8 mouse cellular contexts compared by ENCODE assay signal in genomic region chr13:21710821-21711525, GRCm38 (mm10). TPM values are rescaled to one million over a fixed set of nuclear protein-coding genes. Genes with fewer than 3 reads are reported as not detected.
DNase-seq lines count a peak whose midpoint lies in the region; ATAC-seq lines count a peak whose summit lies in the region.

No protein-coding gene starts in this region.

- H3K4me2 ChIP-seq in embryonic facial prominence, embryonic 15.5 days (replicated peaks), result peak overlapping the region; percentile 56
- H3K4me2 ChIP-seq in limb, embryonic 15.5 days, result peak overlapping the region; percentile 52
- H3K4me2 ChIP-seq in midbrain, embryonic 16.5 days (ENCODE audit: low read length), result peak overlapping the region; percentile 61

- H3K9ac ChIP-seq in embryonic facial prominence, embryonic 15.5 days, result peak overlapping the region; percentile 26; the same call in 1 of the 2 replicates
- 0 out of 2 replicates have a peak overlapping the region, but pooled peaks have one; percentile 18 for H3K9ac ChIP-seq in limb, embryonic 15.5 days
- peak overlapping the region; percentile 52 for H3K9ac ChIP-seq in midbrain, embryonic 16.5 days (ENCODE audit: low read depth, low read length)

- no peaks in the 10 kb centered on the region for H3K9me3 ChIP-seq in embryonic facial prominence, embryonic 15.5 days (replicated peaks)
- H3K9me3 ChIP-seq in limb, embryonic 15.5 days, result no peaks in the 10 kb centered on the region
- no peaks in the 10 kb centered on the region for H3K9me3 ChIP-seq in midbrain, embryonic 16.5 days (replicated peaks; ENCODE audit: control insufficient read depth, low read length, poor library complexity, severe bottlenecking)

- peak; percentile 89 for DNase-seq in A20 (ENCODE audit: low read depth, low spot score)
- peak; percentile 31 to 45 for DNase-seq in adrenal gland, postnatal 4 days (ENCODE audit: low spot score in 2 of 2)
- DNase-seq in heart, adult 9 months (ENCODE audit: low spot score in 2 of 2), result peak; percentile 56 to 83
- peak; percentile 60 to 80 for DNase-seq in kidney, adult 8-10 months
- DNase-seq in spleen, postnatal 10 days (ENCODE audit: low spot score in 2 of 2), result peak; percentile 81 to 85

- H3K4me3 ChIP-seq in embryonic facial prominence, embryonic 15.5 days (replicated peaks), result peak overlapping the region; percentile 76
- peak overlapping the region; percentile 68 for H3K4me3 ChIP-seq in limb, embryonic 15.5 days
- H3K4me3 ChIP-seq in midbrain, embryonic 16.5 days (ENCODE audit: low read depth, low read length), result peak overlapping the region; percentile 60

- H3K36me3 ChIP-seq in embryonic facial prominence, embryonic 15.5 days, result no peaks in the 10 kb centered on the region
- H3K36me3 ChIP-seq in limb, embryonic 15.5 days, result no peaks in the 10 kb centered on the region
- no peaks in the 10 kb centered on the region for H3K36me3 ChIP-seq in midbrain, embryonic 16.5 days (ENCODE audit: control insufficient read depth, insufficient read depth, low read length)

- peak overlapping the region; percentile 35; the same call in 1 of the 2 replicates for H3K27ac ChIP-seq in embryonic facial prominence, embryonic 15.5 days (replicated peaks)
- peak overlapping the region; percentile 68 for H3K27ac ChIP-seq in limb, embryonic 15.5 days
- H3K27ac ChIP-seq in midbrain, embryonic 16.5 days (ENCODE audit: low read length), result no peak overlapping the region

- H3K4me1 ChIP-seq in embryonic facial prominence, embryonic 15.5 days, result peaks cover 16% of the 10 kb centered on the region
- peaks cover 9% of the 10 kb centered on the region for H3K4me1 ChIP-seq in limb, embryonic 15.5 days
- peaks cover 13% of the 10 kb centered on the region for H3K4me1 ChIP-seq in midbrain, embryonic 16.5 days (ENCODE audit: control insufficient read depth, insufficient read depth, low read length)

- 2% methylated on average over 22 of the region's 22 CpGs for WGBS in embryonic facial prominence, embryonic 15.5 days
- 3% methylated on average over 22 of the region's 22 CpGs for WGBS in limb, embryonic 15.5 days
- 1% methylated on average over 22 of the region's 22 CpGs for WGBS in midbrain, embryonic 16.5 days

- H3K27me3 ChIP-seq in embryonic facial prominence, embryonic 15.5 days, result no peaks in the 10 kb centered on the region
- no peaks in the 10 kb centered on the region for H3K27me3 ChIP-seq in limb, embryonic 15.5 days
- H3K27me3 ChIP-seq in midbrain, embryonic 16.5 days (ENCODE audit: control insufficient read depth, insufficient read depth, low read depth, low read length), result no peaks in the 10 kb centered on the region

- peak; percentile 78 for ATAC-seq in embryonic facial prominence, embryonic 15.5 days (ENCODE audit: insufficient number of reproducible peaks, low FRiP score, low TSS enrichment, low read depth)
- ATAC-seq in limb, embryonic 15.5 days (ENCODE audit: insufficient number of reproducible peaks, low FRiP score, low TSS enrichment, low read depth), result peak; percentile 81
- ATAC-seq in midbrain, embryonic 16.5 days, result peak; percentile 90

RNA-seq across cellular contexts. Expression of gene Hist1h2bl, which starts 5.0 kb away (rescaled TPM):
- 100 to 1,000 TPM; 453 to 539 TPM for total RNA-seq in adrenal gland, postnatal 4 days (2021)
- 0.60 and 2.0 TPM in 2 replicates for polyA plus RNA-seq in embryonic facial prominence, embryonic 15.5 days (2015; fragmentation: Nextera tagmentation; extraction: Ambion mirVana)
- 0.96 and 1.2 TPM in 2 replicates for polyA plus RNA-seq in limb, embryonic 15.5 days (2015; fragmentation: Nextera tagmentation; extraction: Ambion mirVana)
- polyA plus RNA-seq in midbrain, embryonic 16.5 days (2015; fragmentation: Nextera tagmentation; extraction: Ambion mirVana), result not detected in 2 replicates

RNA-seq across cellular contexts. Expression of gene Hist1h2ai, which starts 5.2 kb away (rescaled TPM):
- 100 to 1,000 TPM; 319 to 362 TPM for total RNA-seq in adrenal gland, postnatal 4 days (2021)
- 6.9 and 13.7 TPM in 2 replicates for polyA plus RNA-seq in embryonic facial prominence, embryonic 15.5 days (2015; fragmentation: Nextera tagmentation; extraction: Ambion mirVana)
- polyA plus RNA-seq in limb, embryonic 15.5 days (2015; fragmentation: Nextera tagmentation; extraction: Ambion mirVana), result 17.1 and 23.9 TPM in 2 replicates
- 3.5 and 9.7 TPM in 2 replicates for polyA plus RNA-seq in midbrain, embryonic 16.5 days (2015; fragmentation: Nextera tagmentation; extraction: Ambion mirVana)

RNA-seq across cellular contexts. Expression of gene Hist1h3h, which starts 6.5 kb away (rescaled TPM):
- total RNA-seq in adrenal gland, postnatal 4 days (2021), result 100 to 1,000 TPM; 643 to 717 TPM
- 6.6 and 7.1 TPM in 2 replicates for polyA plus RNA-seq in embryonic facial prominence, embryonic 15.5 days (2015; fragmentation: Nextera tagmentation; extraction: Ambion mirVana)
- 3.5 and 7.6 TPM in 2 replicates for polyA plus RNA-seq in limb, embryonic 15.5 days (2015; fragmentation: Nextera tagmentation; extraction: Ambion mirVana)
- polyA plus RNA-seq in midbrain, embryonic 16.5 days (2015; fragmentation: Nextera tagmentation; extraction: Ambion mirVana), result 3.4 TPM in 1 of 2 replicates, not detected in the other

RNA-seq across cellular contexts. Expression of gene Hist1h2bm, which starts 10.9 kb away (rescaled TPM):
- total RNA-seq in adrenal gland, postnatal 4 days (2021), result 100 to 1,000 TPM; 142 to 169 TPM
- 1.8 and 4.1 TPM in 2 replicates for polyA plus RNA-seq in embryonic facial prominence, embryonic 15.5 days (2015; fragmentation: Nextera tagmentation; extraction: Ambion mirVana)
- 2.5 and 4.5 TPM in 2 replicates for polyA plus RNA-seq in limb, embryonic 15.5 days (2015; fragmentation: Nextera tagmentation; extraction: Ambion mirVana)
- 1.2 and 1.4 TPM in 2 replicates for polyA plus RNA-seq in midbrain, embryonic 16.5 days (2015; fragmentation: Nextera tagmentation; extraction: Ambion mirVana)

RNA-seq across cellular contexts. Expression of gene Olfr1359, which starts 13.1 kb away (rescaled TPM):
- not detected for total RNA-seq in adrenal gland, postnatal 4 days (2021)
- polyA plus RNA-seq in embryonic facial prominence, embryonic 15.5 days (2015; fragmentation: Nextera tagmentation; extraction: Ambion mirVana), result 0.05 and 0.27 TPM in 2 replicates
- polyA plus RNA-seq in limb, embryonic 15.5 days (2015; fragmentation: Nextera tagmentation; extraction: Ambion mirVana), result not detected in 2 replicates
- not detected in 2 replicates for polyA plus RNA-seq in midbrain, embryonic 16.5 days (2015; fragmentation: Nextera tagmentation; extraction: Ambion mirVana)

Comparison
In these comparisons a context has a peak if more than half of its experiments do, and no peak if none do; other contexts are left out.
1. DNase-seq: peak in every context shown above with its lines; median percentile 89 in A20; 83 in spleen, postnatal 10 days; 70 in kidney, adult 8-10 months; 70 in heart, adult 9 months; 38 in adrenal gland, postnatal 4 days.